Mouse (Mus musculus) heart, embryonic 14.5 days (tissue): ENCODE results near the gene Galntl6. TPM values are rescaled to one million over a fixed set of nuclear protein-coding genes. Genes with fewer than 3 reads are reported as not detected.

Source experiments
- ATAC-seq: fragments of 200-750 bp; cut with Nextera tagmentation; 2 replicates; pipeline ENCODE4 v1.8.0; 2017; ENCODE audit warnings: low read depth, moderate TSS enrichment; ENCODE audit not compliant: insufficient number of reproducible peaks, insufficient read depth, low FRiP score
- H3K27ac ChIP-seq, 2 experiments: fragments of 200-500 bp in 1 of 2; fragments of 300-500 bp in 1 of 2; sonication (generic) in 1 of 2; replicated peaks in 1 of 2; 2 replicates each; pipeline ENCODE4 v1.5.1; 2012 to 2014; ENCODE audit warnings: low read depth in 2 of 2, low read length in 2 of 2, control low read depth in 1 of 2, mild to moderate bottlenecking in 1 of 2, mixed read lengths in 1 of 2; ENCODE audit not compliant: control insufficient read depth in 1 of 2, insufficient read depth in 1 of 2
- H3K27me3 ChIP-seq: fragments of 300-500 bp; sonication (generic); 2 replicates; pipeline ENCODE4 v1.6.1; 2014; ENCODE audit warnings: mild to moderate bottlenecking, low read length, control low read depth; ENCODE audit not compliant: control insufficient read depth, insufficient read depth
- H3K36me3 ChIP-seq: fragments of 300-500 bp; sonication (generic); 2 replicates; pipeline ENCODE4 v1.6.1; 2014; ENCODE audit warnings: mild to moderate bottlenecking, control low read depth, low read length, mixed read lengths; ENCODE audit not compliant: control insufficient read depth, insufficient read depth
- H3K4me1 ChIP-seq, 2 experiments: fragments of 200-500 bp in 1 of 2; fragments of 300-500 bp in 1 of 2; sonication (generic) in 1 of 2; 2 replicates each; pipeline ENCODE4 v1.6.1; 2012 to 2014; ENCODE audit warnings: low read length in 2 of 2, control low read depth in 1 of 2, mixed read lengths in 1 of 2; ENCODE audit not compliant: control insufficient read depth in 2 of 2, insufficient read depth in 2 of 2
- H3K4me2 ChIP-seq: fragments of 300-500 bp; sonication (generic); 2 replicates; pipeline ENCODE4 v1.6.1; 2014; ENCODE audit warnings: mild to moderate bottlenecking, low read length
- H3K4me3 ChIP-seq, 2 experiments: fragments of 200-500 bp in 1 of 2; fragments of 300-500 bp in 1 of 2; sonication (generic) in 1 of 2; 2 replicates each; pipeline ENCODE4 v1.5.1; 2012 to 2014; ENCODE audit warnings: low read length in 2 of 2, mild to moderate bottlenecking in 2 of 2, control low read depth in 1 of 2, low read depth in 1 of 2, moderate library complexity in 1 of 2; ENCODE audit not compliant: control insufficient read depth in 1 of 2, insufficient read depth in 1 of 2
- H3K9ac ChIP-seq: fragments of 300-500 bp; sonication (generic); 2 replicates; pipeline ENCODE4 v1.6.1; 2014; ENCODE audit warnings: mild to moderate bottlenecking, low read length
- H3K9me3 ChIP-seq: fragments of 300-500 bp; sonication (generic); 2 replicates; pipeline ENCODE4 v1.6.1; 2016; ENCODE audit warnings: low read length, control low read depth; ENCODE audit not compliant: control insufficient read depth
- WGBS: fragments of 180-500 bp; shearing (Covaris S2); extraction: QIAGEN DNeasy Blood & Tissue Kit; methylation state at CpG from one replicate; pipeline ENCODE4 v1.1.7; 2014; 5-methylcytosine and 5-hydroxymethylcytosine counted together
- polyA plus RNA-seq: library from polyadenylated mRNA; unstranded; fragments of >200 nt; fragmentation: Nextera tagmentation; extraction: Ambion mirVana; gene quantifications from 2 replicates; pipeline ENCODE4 v1.2.1, GENCODE M21; 2014

The Galntl6 gene
- polyA plus RNA-seq, 1 experiment from 2014 or later: 0.07 TPM

GRCm38 (mm10) chr8:57841446-57841845 is 1071.0 kb downstream of the Galntl6 start:
- Histone ChIP-seq H3K4me2 (no peak overlapping the region), H3K9ac (no peak overlapping the region), H3K4me1 (no peaks in the 10 kb centered on the region), H3K4me3 (no peak overlapping the region), H3K9me3 (no peaks in the 10 kb centered on the region), H3K27me3 (no peaks in the 10 kb centered on the region), H3K36me3 (no peaks in the 10 kb centered on the region), H3K27ac (no peak overlapping the region)
- WGBS: 71% methylated on average over 4 of the region's 4 CpGs
- no peak for ATAC-seq

DNA sequence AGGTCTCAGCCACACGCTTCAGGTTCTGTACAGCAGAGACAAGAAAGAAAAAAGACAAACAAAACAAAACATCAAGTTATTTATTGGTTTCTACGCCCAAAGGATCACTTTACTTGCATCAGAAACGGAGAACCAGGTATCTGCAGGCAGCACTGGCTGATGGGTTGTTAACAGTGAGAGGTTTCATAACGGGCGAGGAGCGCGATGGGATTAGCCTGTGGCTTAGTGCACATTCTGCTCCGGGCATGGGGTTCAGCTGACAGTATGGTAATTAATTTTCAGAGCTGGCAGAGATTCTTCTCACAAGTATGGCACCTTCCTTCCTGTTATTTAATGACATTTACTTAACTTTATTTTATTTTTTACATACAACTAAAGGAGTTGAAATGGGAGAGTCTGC is 1075.1 kb downstream of the Galntl6 start:
- 52% methylated on average over 8 of the region's 8 CpGs for whole genome bisulfite sequencing
- no peak overlapping the region for H3K27ac ChIP-seq
- peak overlapping the region; percentile 33 for H3K4me2 ChIP-seq
- ATAC-seq: no peak
- H3K36me3 ChIP-seq: no peaks in the 10 kb centered on the region
- no peak overlapping the region for H3K9ac ChIP-seq
- H3K4me1 ChIP-seq: no peaks in the 10 kb centered on the region
- H3K9me3 ChIP-seq: no peaks in the 10 kb centered on the region
- no peak overlapping the region for H3K4me3 ChIP-seq
- H3K27me3 ChIP-seq: no peaks in the 10 kb centered on the region

- no peak overlapping the region for H3K4me3 ChIP-seq
- no peaks in the 10 kb centered on the region for H3K36me3 ChIP-seq
- no peak for ATAC-seq
- H3K9ac ChIP-seq: no peak overlapping the region
- no peaks in the 10 kb centered on the region for H3K27me3 ChIP-seq
- H3K9me3 ChIP-seq: no peaks in the 10 kb centered on the region
- WGBS: 39% methylated on average over 11 of the region's 11 CpGs
- peak overlapping the region; percentile 33 for H3K4me2 ChIP-seq
- no peak overlapping the region for H3K27ac ChIP-seq
- H3K4me1 ChIP-seq: no peaks in the 10 kb centered on the region
These were observed 1075.5 kb downstream of the Galntl6 start for GRCm38 (mm10) chr8:57836981-57837380.

DNA sequence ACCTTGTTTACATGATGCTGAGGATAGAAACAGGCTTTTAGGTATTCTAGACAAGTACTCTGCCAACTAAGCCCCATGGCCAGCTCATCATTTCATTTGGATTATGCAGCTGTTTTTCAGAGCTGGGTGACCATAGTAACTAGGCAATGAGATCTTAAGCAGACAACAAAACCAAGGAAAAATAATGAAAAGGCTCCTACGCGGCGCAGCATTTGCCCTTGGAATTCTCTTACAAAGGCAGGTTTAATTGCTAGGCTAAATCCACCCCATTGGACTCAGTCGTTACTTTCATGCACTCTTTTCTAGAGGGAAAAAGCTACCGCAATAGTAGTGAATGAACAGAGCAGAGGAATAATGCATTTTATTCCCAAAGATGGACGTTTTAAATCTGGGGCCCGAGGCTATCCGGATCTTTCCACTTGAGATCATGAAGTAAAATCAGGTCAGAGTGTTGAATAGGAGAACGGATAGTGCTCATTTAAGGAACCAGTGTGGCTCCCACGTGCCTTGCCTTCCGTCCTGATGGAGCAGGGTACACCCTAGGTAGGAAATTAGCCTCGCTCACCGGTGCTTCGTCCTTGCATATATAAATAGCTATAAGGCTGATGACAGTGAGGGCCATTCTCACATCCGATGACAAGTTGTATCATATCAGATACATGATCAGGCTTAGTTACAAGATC is 1076.1 kb downstream of the Galntl6 start:
- H3K4me1 ChIP-seq: no peaks in the 10 kb centered on the region
- H3K4me3 ChIP-seq: no peak overlapping the region
- no peak for ATAC-seq
- H3K27ac ChIP-seq: no peak overlapping the region
- 81% methylated on average over 15 of the region's 15 CpGs for WGBS
- no peaks in the 10 kb centered on the region for H3K27me3 ChIP-seq
- H3K4me2 ChIP-seq: no peak overlapping the region; the same call in 1 of the 2 replicates
- H3K36me3 ChIP-seq: no peaks in the 10 kb centered on the region
- H3K9ac ChIP-seq: no peak overlapping the region
- H3K9me3 ChIP-seq: no peaks in the 10 kb centered on the region

GRCm38 (mm10) chr8:57823151-57823550 is 1089.3 kb downstream of the Galntl6 start:
- Histone ChIP-seq H3K4me1 (peaks cover 0 to 3% of the 10 kb centered on the region in 2 experiments; a peak in 2 of 4 replicates), H3K36me3 (no peaks in the 10 kb centered on the region), H3K4me3 (no peak overlapping the region), H3K4me2 (no peak overlapping the region), H3K27me3 (no peaks in the 10 kb centered on the region), H3K9ac (no peak overlapping the region), H3K27ac (no peak overlapping the region), H3K9me3 (no peaks in the 10 kb centered on the region)
- WGBS: 28% methylated on average over 7 of the region's 7 CpGs
- ATAC-seq: no peak

DNA sequence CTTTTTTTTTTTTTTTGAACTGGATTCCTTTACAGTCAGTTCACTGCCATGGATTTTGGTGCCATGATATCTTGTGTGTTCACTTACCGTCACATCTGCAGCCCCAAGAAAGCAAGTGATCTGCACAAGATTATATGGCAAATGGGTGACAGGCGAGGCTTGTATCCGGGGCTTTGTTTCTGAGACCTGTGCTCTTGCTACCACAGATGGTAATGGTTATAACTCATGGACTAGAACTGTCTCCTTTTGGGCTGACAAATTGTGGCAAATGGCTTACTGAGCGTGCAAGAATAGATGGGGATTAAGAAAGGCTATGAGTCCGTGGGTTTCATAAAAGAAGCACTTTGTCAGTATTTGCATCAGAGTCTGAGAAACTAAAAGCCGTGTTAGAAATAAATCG is 1096.4 kb downstream of the Galntl6 start:
- H3K4me1 ChIP-seq: peaks cover 0 to 4% of the 10 kb centered on the region in 2 experiments; a peak in 1 of 4 replicates
- WGBS: 69% methylated on average over 7 of the region's 7 CpGs

GRCm38 (mm10) chr8:57807060-57807459 is 1105.4 kb downstream of the Galntl6 start:
- H3K27ac ChIP-seq: no peak overlapping the region
- no peak for ATAC-seq
- H3K27me3 ChIP-seq: no peaks in the 10 kb centered on the region
- 75% methylated on average over 4 of the region's 4 CpGs for WGBS
- H3K36me3 ChIP-seq: no peaks in the 10 kb centered on the region
- H3K4me2 ChIP-seq: no peak overlapping the region
- no peaks in the 10 kb centered on the region for H3K4me1 ChIP-seq
- no peak overlapping the region for H3K9ac ChIP-seq
- H3K9me3 ChIP-seq: no peaks in the 10 kb centered on the region
- no peak overlapping the region for H3K4me3 ChIP-seq

More for the DNA sequence above, 1096.4 kb downstream of the Galntl6 start:
- H3K36me3 ChIP-seq: no peaks in the 10 kb centered on the region
- H3K4me2 ChIP-seq: no peak overlapping the region
- H3K9me3 ChIP-seq: no peaks in the 10 kb centered on the region
- no peaks in the 10 kb centered on the region for H3K27me3 ChIP-seq
- no peak overlapping the region for H3K9ac ChIP-seq
- H3K4me3 ChIP-seq: no peak overlapping the region
- no peak overlapping the region for H3K27ac ChIP-seq
- ATAC-seq: no peak

- Histone ChIP-seq H3K27me3 (no peaks in the 10 kb centered on the region), H3K36me3 (no peaks in the 10 kb centered on the region), H3K9ac (no peak overlapping the region), H3K27ac (no peak overlapping the region), H3K4me3 (no peak overlapping the region), H3K9me3 (no peaks in the 10 kb centered on the region), H3K4me2 (no peak overlapping the region), H3K4me1 (no peaks in the 10 kb centered on the region)
- 65% methylated on average over 4 of the region's 4 CpGs for WGBS
- ATAC-seq: no peak
These were observed 1107.3 kb downstream of the Galntl6 start for GRCm38 (mm10) chr8:57805094-57805493.
